Mouse (Mus musculus) limb, embryonic 10.5 days (tissue): ENCODE data around the gene Gm5678. TPM values are rescaled to one million over a fixed set of nuclear protein-coding genes. Genes with fewer than 3 reads are reported as not detected.
A peak's percentile ranks its signal among the peaks of the same experiment; 100 is the strongest.

Experiments
- DNase-seq: peaks from one replicate; pipeline ENCODE4 v3.0.0-alpha.2; 2017; ENCODE audit warnings: low spot score
- H3K27ac ChIP-seq: fragments of 300-500 bp; sonication (generic); 2 replicates; pipeline ENCODE4 v1.5.1; 2016; ENCODE audit warnings: mild to moderate bottlenecking
- H3K27me3 ChIP-seq: fragments of 300-500 bp; sonication (generic); 2 replicates; pipeline ENCODE4 v1.6.1; 2016; ENCODE audit warnings: low read depth, mild to moderate bottlenecking; ENCODE audit not compliant: poor library complexity, severe bottlenecking
- H3K36me3 ChIP-seq: fragments of 300-500 bp; sonication (generic); 2 replicates; pipeline ENCODE4 v1.6.1; 2016; ENCODE audit warnings: mild to moderate bottlenecking, moderate library complexity
- H3K4me1 ChIP-seq: fragments of 300-500 bp; sonication (generic); 2 replicates; pipeline ENCODE4 v1.6.1; 2016
- H3K4me3 ChIP-seq: fragments of 300-500 bp; sonication (generic); 2 replicates; pipeline ENCODE4 v1.5.1; 2016; ENCODE audit warnings: mild to moderate bottlenecking, moderate library complexity
- H3K9me3 ChIP-seq: fragments of 300-500 bp; sonication (generic); replicated peaks from 2 replicates; pipeline ENCODE4 v1.6.1; 2016; ENCODE audit warnings: mild to moderate bottlenecking
- WGBS: fragments of 180-500 bp; shearing (Covaris S2); methylation state at CpG from one replicate; pipeline ENCODE4 v1.1.7; 2016; 5-methylcytosine and 5-hydroxymethylcytosine counted together
- polyA plus RNA-seq: library from polyadenylated mRNA; unstranded; fragments of >200 nt; fragmentation: Nextera tagmentation; extraction: Ambion mirVana; gene quantifications from 2 replicates; pipeline ENCODE4 v1.2.1, GENCODE M21; 2016

The Gm5678 gene
- polyA plus RNA-seq, result not detected in 2 replicates

GRCm38 (mm10) chr16:93627761-93628400 lies at the start of gene Gm5678:
TSS of gene Gm5678 (plus strand) at chr16:93628097.
- DNase-seq, result no peak
- Histone ChIP-seq H3K36me3 (no peaks in the 10 kb centered on the region), H3K4me1 (0 out of 2 replicates have a peak, but pooled peaks cover 3% of the 10 kb centered on the region), H3K27ac (no peak within 1 kb of the TSS), H3K4me3 (no peak within 1 kb of the TSS), H3K9me3 (no peaks in the 10 kb centered on the region), H3K27me3 (no peaks in the 10 kb centered on the region)
- WGBS, result 87% methylated on average over 23 of the region's 23 CpGs

GRCm38 (mm10) chr16:93578346-93579005 lies 49.4 kb upstream of the Gm5678 start:
- no peak for DNase-seq
- H3K4me3 ChIP-seq, result no peak overlapping the region
- H3K27me3 ChIP-seq, result no peaks in the 10 kb centered on the region
- H3K9me3 ChIP-seq, result no peaks in the 10 kb centered on the region
- no peak overlapping the region for H3K27ac ChIP-seq
- WGBS, result 89% methylated on average over 8 of the region's 8 CpGs
- no peaks in the 10 kb centered on the region for H3K36me3 ChIP-seq
- peaks cover 18% of the 10 kb centered on the region for H3K4me1 ChIP-seq

- 47% methylated on average over 6 of the region's 6 CpGs for WGBS
- DNase-seq, result no peak
- H3K27ac ChIP-seq, result no peak overlapping the region
Measured at GRCm38 (mm10) chr16:93581125-93581524, 46.8 kb upstream of the Gm5678 start.

GRCm38 (mm10) chr16:93584976-93585702 lies 42.8 kb upstream of the Gm5678 start:
- Histone ChIP-seq H3K4me3 (no peak overlapping the region), H3K9me3 (no peaks in the 10 kb centered on the region), H3K36me3 (peaks cover 29% of the 10 kb centered on the region), H3K4me1 (peaks cover 16% of the 10 kb centered on the region), H3K27me3 (no peaks in the 10 kb centered on the region), H3K27ac (no peak overlapping the region)
- WGBS, result 92% methylated on average over 24 of the region's 24 CpGs
- DNase-seq, result no peak

More at GRCm38 (mm10) chr16:93581125-93581524, 46.8 kb upstream of the Gm5678 start:
- H3K27me3 ChIP-seq, result no peaks in the 10 kb centered on the region
- no peak overlapping the region for H3K4me3 ChIP-seq
- peaks cover 18% of the 10 kb centered on the region for H3K36me3 ChIP-seq
- H3K4me1 ChIP-seq, result 0 out of 2 replicates have a peak, but pooled peaks cover 8% of the 10 kb centered on the region
- no peaks in the 10 kb centered on the region for H3K9me3 ChIP-seq

DNA sequence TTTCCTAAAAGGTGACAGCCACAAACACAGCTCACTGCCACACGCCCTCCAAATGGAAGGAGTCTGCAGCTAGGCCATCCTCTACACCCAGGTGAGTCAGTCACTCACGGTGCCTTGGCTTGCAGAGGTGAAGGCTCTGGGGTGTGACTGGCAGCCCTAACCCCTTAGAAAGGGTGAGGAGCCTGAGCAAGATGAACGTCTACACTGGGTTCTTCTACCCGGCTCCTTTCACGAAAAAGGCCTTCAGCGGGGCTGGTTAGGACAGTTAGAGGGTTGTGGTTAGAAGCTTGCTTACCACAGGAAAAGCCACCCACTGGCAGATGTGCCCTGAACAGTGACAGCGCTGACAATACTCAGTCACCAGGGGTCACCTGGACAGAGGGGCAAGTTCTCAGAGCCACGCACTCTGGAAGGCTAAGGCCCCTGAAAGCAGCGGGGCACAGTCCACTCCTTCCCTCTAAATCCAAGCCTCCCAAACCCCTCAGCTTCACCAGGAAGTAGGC lies 42.1 kb upstream of the Gm5678 start:
- DNase-seq, result no peak
- no peaks in the 10 kb centered on the region for H3K9me3 ChIP-seq
- no peaks in the 10 kb centered on the region for H3K27me3 ChIP-seq
- WGBS, result 86% methylated on average over 9 of the region's 9 CpGs
- peaks cover 13% of the 10 kb centered on the region for H3K4me1 ChIP-seq
- peaks cover 35% of the 10 kb centered on the region for H3K36me3 ChIP-seq
- H3K27ac ChIP-seq, result 0 out of 2 replicates have a peak overlapping the region, but pooled peaks have one; percentile 8
- no peak overlapping the region for H3K4me3 ChIP-seq

DNA sequence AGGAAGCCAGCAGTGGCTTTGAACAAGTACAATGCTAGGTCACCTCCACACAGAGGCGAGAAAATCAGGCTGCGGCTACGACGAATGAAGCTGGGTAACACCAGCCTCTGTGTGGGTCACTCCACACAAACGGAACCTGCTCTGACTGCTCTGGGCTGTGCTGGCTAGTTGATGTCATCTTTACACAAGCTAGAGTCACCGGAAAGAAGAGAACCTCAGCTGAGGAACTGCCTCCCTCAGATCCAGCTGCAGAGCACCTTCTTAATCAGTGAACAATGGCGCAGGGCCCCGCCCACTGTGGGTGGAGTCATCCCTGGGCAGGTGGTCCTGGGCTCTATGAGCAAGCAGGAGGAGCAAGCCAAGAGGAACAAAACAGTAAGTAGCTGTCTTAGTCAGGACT lies 41.5 kb upstream of the Gm5678 start:
- H3K9me3 ChIP-seq, result no peaks in the 10 kb centered on the region
- H3K27ac ChIP-seq, result no peak overlapping the region
- H3K27me3 ChIP-seq, result no peaks in the 10 kb centered on the region
- DNase-seq, result no peak
- no peak overlapping the region for H3K4me3 ChIP-seq
- H3K4me1 ChIP-seq, result peaks cover 7% of the 10 kb centered on the region
- H3K36me3 ChIP-seq, result peaks cover 41% of the 10 kb centered on the region
- 63% methylated on average over 8 of the region's 8 CpGs for WGBS

DNA sequence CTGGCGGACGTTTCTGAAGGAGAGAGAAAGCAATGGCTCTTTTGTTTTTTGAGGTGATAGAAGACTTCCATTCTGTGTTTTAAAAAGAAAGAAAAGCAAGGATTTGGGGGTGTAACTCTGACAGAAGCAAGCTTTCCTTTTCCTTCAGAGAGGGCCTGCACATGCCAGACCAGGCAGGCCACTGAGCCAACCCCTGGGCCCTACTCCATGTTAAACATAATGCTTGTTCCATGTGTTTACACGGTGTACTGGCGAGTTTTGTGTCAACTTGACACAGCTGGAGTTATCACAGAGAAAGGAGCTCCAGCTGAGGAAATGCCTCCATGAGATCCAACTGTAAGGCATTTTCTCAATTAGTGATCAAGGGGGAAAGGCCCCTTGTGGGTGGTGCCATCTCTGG lies 39.6 kb upstream of the Gm5678 start:
- Histone ChIP-seq H3K9me3 (no peaks in the 10 kb centered on the region), H3K27me3 (no peaks in the 10 kb centered on the region), H3K36me3 (peaks cover 48% of the 10 kb centered on the region), H3K4me3 (no peak overlapping the region), H3K27ac (no peak overlapping the region), H3K4me1 (peaks cover 7% of the 10 kb centered on the region)
- DNase-seq, result no peak
- 83% methylated on average over 4 of the region's 4 CpGs for WGBS

DNA sequence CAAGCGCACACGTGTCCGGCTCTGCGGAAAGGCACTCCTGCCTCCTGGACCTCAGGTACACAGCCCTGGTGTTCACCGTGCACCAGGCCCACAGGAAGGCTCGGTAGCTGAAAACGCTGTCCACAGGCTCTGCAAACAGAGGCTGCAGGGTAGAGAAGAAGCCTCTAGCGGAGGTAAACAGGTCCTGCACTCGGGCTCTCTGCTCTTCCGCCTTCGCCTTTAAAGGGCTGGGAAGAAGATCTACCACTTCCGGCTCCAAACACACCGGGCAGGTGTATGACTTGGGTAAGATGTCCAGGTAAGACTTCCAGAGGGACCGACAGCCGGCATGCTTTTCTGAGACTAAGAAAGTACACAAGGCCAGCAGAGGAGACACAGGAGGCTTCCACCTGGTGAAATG lies 37.0 kb upstream of the Gm5678 start:
- WGBS, result 95% methylated on average over 15 of the region's 15 CpGs
- H3K4me3 ChIP-seq, result no peak overlapping the region
- no peak for DNase-seq
- no peak overlapping the region for H3K27ac ChIP-seq
- no peaks in the 10 kb centered on the region for H3K9me3 ChIP-seq
- no peaks in the 10 kb centered on the region for H3K27me3 ChIP-seq
- peaks cover 7% of the 10 kb centered on the region for H3K4me1 ChIP-seq
- peaks cover 37% of the 10 kb centered on the region for H3K36me3 ChIP-seq

DNA sequence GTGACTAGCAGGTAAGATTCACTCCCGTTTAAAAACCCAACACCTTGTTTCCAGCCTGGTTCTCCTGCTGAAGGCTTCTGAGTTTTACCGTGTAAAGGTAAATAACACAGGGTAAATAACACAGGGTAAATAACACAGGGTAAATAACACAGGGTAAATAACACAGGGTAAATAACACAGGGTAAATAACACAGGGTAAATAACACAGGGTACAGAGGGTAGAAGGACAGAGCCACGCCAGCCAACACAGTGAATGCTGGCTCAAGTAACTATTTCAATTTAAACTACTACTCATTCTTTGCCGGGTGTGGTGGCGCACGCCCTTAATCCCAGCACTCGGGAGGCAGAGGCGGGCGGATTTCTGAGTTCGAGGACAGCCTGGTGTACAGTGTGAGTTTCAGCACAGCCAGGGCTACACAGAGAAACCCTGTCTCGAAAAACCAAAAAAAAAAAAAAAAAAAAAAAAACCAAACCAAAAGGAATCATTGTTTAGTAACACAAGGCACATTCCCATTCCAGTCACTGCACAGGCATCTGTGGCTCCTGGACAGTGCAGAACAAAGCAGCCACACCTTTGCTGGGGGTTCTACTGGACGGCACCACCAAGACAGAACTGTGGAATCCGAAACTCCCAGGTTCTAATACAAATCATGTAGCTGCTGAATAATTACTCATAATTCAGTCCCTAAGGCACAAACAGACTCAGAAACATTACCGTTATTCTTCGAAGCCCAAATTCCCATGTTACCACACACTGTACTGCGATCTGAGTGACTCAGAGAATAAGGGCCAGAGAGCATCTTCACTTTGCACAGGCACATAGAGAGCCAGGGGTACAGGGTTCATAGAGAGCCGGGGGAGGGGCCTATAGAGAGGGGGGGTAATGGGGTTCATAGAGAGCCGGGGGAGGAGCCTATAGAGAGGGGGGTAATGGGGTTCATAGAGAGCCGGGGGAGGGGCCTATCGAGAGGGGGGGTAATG lies 36.2 kb upstream of the Gm5678 start:
- WGBS, result 93% methylated on average over 20 of the region's 20 CpGs
- Histone ChIP-seq H3K4me1 (peaks cover 4% of the 10 kb centered on the region), H3K27me3 (no peaks in the 10 kb centered on the region), H3K4me3 (no peak overlapping the region), H3K36me3 (peaks cover 43% of the 10 kb centered on the region), H3K9me3 (no peaks in the 10 kb centered on the region), H3K27ac (no peak overlapping the region)
- DNase-seq, result no peak

- Histone ChIP-seq H3K4me1 (peaks cover 4% of the 10 kb centered on the region), H3K36me3 (peaks cover 52% of the 10 kb centered on the region), H3K9me3 (no peaks in the 10 kb centered on the region), H3K27ac (no peak overlapping the region), H3K4me3 (no peak overlapping the region), H3K27me3 (no peaks in the 10 kb centered on the region)
- no peak for DNase-seq
- WGBS, result 94% methylated on average over 3 of the region's 3 CpGs
Measured at GRCm38 (mm10) chr16:93592711-93593110, 35.2 kb upstream of the Gm5678 start.

GRCm38 (mm10) chr16:93593406-93593805 lies 34.5 kb upstream of the Gm5678 start:
- 93% methylated on average over 8 of the region's 8 CpGs for WGBS
- H3K9me3 ChIP-seq, result no peaks in the 10 kb centered on the region
- H3K36me3 ChIP-seq, result peaks cover 59% of the 10 kb centered on the region
- no peak overlapping the region for H3K4me3 ChIP-seq
- no peaks in the 10 kb centered on the region for H3K27me3 ChIP-seq
- H3K4me1 ChIP-seq, result no peaks in the 10 kb centered on the region
- H3K27ac ChIP-seq, result no peak overlapping the region
- peak; percentile 19 for DNase-seq

- H3K27me3 ChIP-seq, result no peaks in the 10 kb centered on the region
Measured at GRCm38 (mm10) chr16:93594448-93594847, 33.4 kb upstream of the Gm5678 start.

More at GRCm38 (mm10) chr16:93594448-93594847, 33.4 kb upstream of the Gm5678 start:
- Histone ChIP-seq H3K36me3 (peaks cover 58% of the 10 kb centered on the region), H3K4me3 (no peak overlapping the region), H3K27ac (no peak overlapping the region), H3K9me3 (no peaks in the 10 kb centered on the region), H3K4me1 (no peaks in the 10 kb centered on the region)
- no peak for DNase-seq
- 94% methylated on average over 10 of the region's 10 CpGs for WGBS
